Mouse (Mus musculus) stomach, embryonic 14.5 days (tissue): ENCODE data around the gene Olfr669. TPM values are rescaled to one million over a fixed set of nuclear protein-coding genes. Genes with fewer than 3 reads are reported as not detected.
"Not testable (repeated sequence)": the region's sequence is repeated elsewhere in the genome, so short reads cannot be mapped to it uniquely, and the experiment has no call there.

Experiments
- ATAC-seq: fragments of 200-750 bp; cut with Nextera tagmentation; 2 replicates; pipeline ENCODE4 v1.8.0; 2017; ENCODE audit warnings: low read depth, moderate TSS enrichment; ENCODE audit not compliant: insufficient number of reproducible peaks, insufficient read depth, low FRiP score
- H3K27ac ChIP-seq: fragments of 300-500 bp; sonication (generic); 2 replicates; pipeline ENCODE4 v1.5.1; 2014; ENCODE audit warnings: mild to moderate bottlenecking, low read length, moderate library complexity, mixed read lengths
- H3K27me3 ChIP-seq: fragments of 300-500 bp; sonication (generic); 2 replicates; pipeline ENCODE4 v1.6.1; 2014; ENCODE audit warnings: low read length, control low read depth, mixed read lengths; ENCODE audit not compliant: control insufficient read depth, insufficient read depth
- H3K36me3 ChIP-seq: fragments of 300-500 bp; sonication (generic); 2 replicates; pipeline ENCODE4 v1.6.1; 2014; ENCODE audit warnings: mild to moderate bottlenecking, control low read depth, low read length, moderate library complexity, mixed read lengths; ENCODE audit not compliant: control insufficient read depth, insufficient read depth
- H3K4me1 ChIP-seq: fragments of 300-500 bp; sonication (generic); 2 replicates; pipeline ENCODE4 v1.6.1; 2014; ENCODE audit warnings: low read length, control low read depth, mixed read lengths; ENCODE audit not compliant: control insufficient read depth, insufficient read depth
- H3K4me2 ChIP-seq: fragments of 300-500 bp; sonication (generic); replicated peaks from 2 replicates; pipeline ENCODE4 v1.6.1; 2014; ENCODE audit warnings: low read depth, low read length, control low read depth
- H3K4me3 ChIP-seq: fragments of 300-500 bp; sonication (generic); 2 replicates; pipeline ENCODE4 v1.5.1; 2014; ENCODE audit warnings: low read depth, low read length, control low read depth
- H3K9ac ChIP-seq: fragments of 300-500 bp; sonication (generic); replicated peaks from 2 replicates; pipeline ENCODE4 v1.6.1; 2014; ENCODE audit warnings: low read depth, mild to moderate bottlenecking, control low read depth, low read length, moderate library complexity, mixed read lengths
- H3K9me3 ChIP-seq: fragments of 300-500 bp; sonication (generic); 2 replicates; pipeline ENCODE4 v1.6.1; 2016; ENCODE audit warnings: low read depth, low read length, control low read depth; ENCODE audit not compliant: control insufficient read depth
- WGBS: fragments of 180-500 bp; shearing (Covaris S2); extraction: QIAGEN DNeasy Blood & Tissue Kit; methylation state at CpG from one replicate; pipeline ENCODE4 v1.1.7; 2014; 5-methylcytosine and 5-hydroxymethylcytosine counted together
- polyA plus RNA-seq: library from polyadenylated mRNA; unstranded; fragments of >200 nt; fragmentation: Nextera tagmentation; extraction: Ambion mirVana; gene quantifications from 2 replicates; pipeline ENCODE4 v1.2.1, GENCODE M21; 2014

The Olfr669 gene
- not detected in 2 replicates for polyA plus RNA-seq

GRCm38 (mm10) chr7:104933940-104934339, at the start of gene Olfr669:
Olfr669 (plus strand) TSS chr7:104934240.
- no peak within 1 kb of the TSS for H3K27ac ChIP-seq
- WGBS, result 84% methylated on average over 1 of the region's 1 CpGs
- ATAC-seq, result no peak
- H3K4me2 ChIP-seq, result no peak within 1 kb of the TSS
- H3K36me3 ChIP-seq, result no peaks in the 10 kb centered on the region
- no peaks in the 10 kb centered on the region for H3K27me3 ChIP-seq
- H3K4me1 ChIP-seq, result no peaks in the 10 kb centered on the region
- H3K9ac ChIP-seq, result no peak within 1 kb of the TSS
- no peaks in the 10 kb centered on the region for H3K9me3 ChIP-seq
- no peak within 1 kb of the TSS for H3K4me3 ChIP-seq

GRCm38 (mm10) chr7:104895852-104896251, 38.2 kb upstream of the Olfr669 start, which contains the start of gene Olfr666:
Olfr666 (minus strand) TSS chr7:104895952.
- no peaks in the 10 kb centered on the region for H3K9me3 ChIP-seq
- ATAC-seq, result no peak
- no peaks in the 10 kb centered on the region for H3K27me3 ChIP-seq
- no peaks in the 10 kb centered on the region for H3K4me1 ChIP-seq
- H3K9ac ChIP-seq, result no peak within 1 kb of the TSS
- no peak within 1 kb of the TSS for H3K4me2 ChIP-seq
- no peak within 1 kb of the TSS for H3K4me3 ChIP-seq
- no peaks in the 10 kb centered on the region for H3K36me3 ChIP-seq
- WGBS, result 83% methylated on average over 2 of the region's 2 CpGs
- no peak within 1 kb of the TSS for H3K27ac ChIP-seq

- no peaks in the 10 kb centered on the region for H3K36me3 ChIP-seq
- H3K4me1 ChIP-seq, result no peaks in the 10 kb centered on the region
- 78% methylated on average over 1 of the region's 1 CpGs for WGBS
- no peaks in the 10 kb centered on the region for H3K27me3 ChIP-seq
- H3K4me3 ChIP-seq, result no peak within 1 kb of the TSS
- no peak within 1 kb of the TSS for H3K4me2 ChIP-seq
- H3K9me3 ChIP-seq, result no peaks in the 10 kb centered on the region
- no peak within 1 kb of the TSS for H3K9ac ChIP-seq
- no peak for ATAC-seq
- H3K27ac ChIP-seq, result no peak within 1 kb of the TSS
Measured at GRCm38 (mm10) chr7:104921382-104921781, 12.7 kb upstream of the Olfr669 start, which contains the start of gene Olfr667. Olfr667 (minus strand) TSS chr7:104921482.

- no peak for ATAC-seq
- no peak within 1 kb of the TSS for H3K27ac ChIP-seq
- 77% methylated on average over 1 of the region's 1 CpGs for WGBS
- no peak within 1 kb of the TSS for H3K9ac ChIP-seq
- no peak within 1 kb of the TSS for H3K4me2 ChIP-seq
- no peaks in the 10 kb centered on the region for H3K9me3 ChIP-seq
- H3K4me1 ChIP-seq, result no peaks in the 10 kb centered on the region
- H3K27me3 ChIP-seq, result no peaks in the 10 kb centered on the region
- H3K36me3 ChIP-seq, result no peaks in the 10 kb centered on the region
- H3K4me3 ChIP-seq, result no peak within 1 kb of the TSS
Measured at GRCm38 (mm10) chr7:104927957-104928356, 6.1 kb upstream of the Olfr669 start, which contains the start of gene Olfr668. Olfr668 (minus strand) TSS chr7:104928057.

GRCm38 (mm10) chr7:104950234-104950633, 16.2 kb downstream of the Olfr669 start:
- WGBS, result 90% methylated on average over 16 of the region's 16 CpGs
- not testable (repeated sequence) for H3K4me1 ChIP-seq, H3K9me3 ChIP-seq, ATAC-seq, H3K4me3 ChIP-seq, H3K27ac ChIP-seq, H3K4me2 ChIP-seq, H3K27me3 ChIP-seq, H3K36me3 ChIP-seq, H3K9ac ChIP-seq

- Histone ChIP-seq H3K4me2 (no peak within 1 kb of the TSS), H3K4me3 (no peak within 1 kb of the TSS), H3K27me3 (no peaks in the 10 kb centered on the region), H3K4me1 (no peaks in the 10 kb centered on the region), H3K36me3 (no peaks in the 10 kb centered on the region), H3K27ac (no peak within 1 kb of the TSS), H3K9me3 (no peaks in the 10 kb centered on the region), H3K9ac (no peak within 1 kb of the TSS)
- WGBS, result 33% methylated on average over 1 of the region's 1 CpGs
- no peak for ATAC-seq
Measured at GRCm38 (mm10) chr7:104962520-104962919, 28.5 kb downstream of the Olfr669 start, which contains the start of gene Olfr670. Olfr670 (minus strand) TSS chr7:104962620.

- 68% methylated on average over 2 of the region's 2 CpGs for WGBS
- ATAC-seq, H3K4me1 ChIP-seq, H3K27me3 ChIP-seq, H3K9me3 ChIP-seq, H3K36me3 ChIP-seq, H3K27ac ChIP-seq, H3K4me3 ChIP-seq, H3K9ac ChIP-seq, H3K4me2 ChIP-seq: not testable (repeated sequence)
Measured at GRCm38 (mm10) chr7:104972507-104972906, 38.5 kb downstream of the Olfr669 start.

- H3K9me3 ChIP-seq, result no peaks in the 10 kb centered on the region
- no peaks in the 10 kb centered on the region for H3K4me1 ChIP-seq
- no peaks in the 10 kb centered on the region for H3K36me3 ChIP-seq
- WGBS, result 79% methylated on average over 1 of the region's 1 CpGs
- no peak within 1 kb of the TSS for H3K27ac ChIP-seq
- no peak within 1 kb of the TSS for H3K4me2 ChIP-seq
- no peak within 1 kb of the TSS for H3K9ac ChIP-seq
- H3K27me3 ChIP-seq, result no peaks in the 10 kb centered on the region
- H3K4me3 ChIP-seq, result no peak within 1 kb of the TSS
- ATAC-seq, result no peak
Measured at GRCm38 (mm10) chr7:104979026-104979425, 45.0 kb downstream of the Olfr669 start, which contains the start of gene Olfr671. Olfr671 (minus strand) TSS chr7:104979126.
